Mouse (Mus musculus): ENCODE data around the gene Gm49342. TPM values are rescaled to one million over a fixed set of nuclear protein-coding genes. Genes with fewer than 3 reads are reported as not detected.
A peak's percentile ranks its signal among the peaks of the same experiment; 100 is the strongest.
"Not testable (repeated sequence)": the region's sequence is repeated elsewhere in the genome, so short reads cannot be mapped to it uniquely, and the experiment has no call there.

The Gm49342 gene
- polyA plus RNA-seq, 1 experiment from 2014 or later: not detected

- H3K27me3 ChIP-seq: no peaks in the 10 kb centered on the region
- WGBS: 12% methylated on average over 12 of the region's 12 CpGs
- H3K9ac ChIP-seq (replicated peaks): no peak overlapping the region; the same call in 1 of the 2 replicates
- H3K9me3 ChIP-seq: no peaks in the 10 kb centered on the region
- H3K36me3 ChIP-seq: no peaks in the 10 kb centered on the region
- peaks cover 10% of the 10 kb centered on the region; the same call in 1 of the 2 replicates for H3K4me1 ChIP-seq (replicated peaks)
- ATAC-seq: 0 out of 2 replicates have a peak, but pooled peaks have one; percentile 45
- peak overlapping the region; percentile 69 for H3K27ac ChIP-seq
- no peak overlapping the region for H3K4me3 ChIP-seq (replicated peaks)
- peak overlapping the region; percentile 26; the same call in 1 of the 2 replicates for H3K4me2 ChIP-seq (replicated peaks)
These were observed 25.5 kb downstream of the Gm49342 start for GRCm38 (mm10) chr14:50969558-50970544.

GRCm38 (mm10) chr14:50970822-50971221, 26.5 kb downstream of the Gm49342 start:
- Histone ChIP-seq H3K27me3 (no peaks in the 10 kb centered on the region), H3K9me3 (no peaks in the 10 kb centered on the region), H3K4me2 (replicated peaks) (no peak overlapping the region), H3K27ac (no peak overlapping the region), H3K36me3 (no peaks in the 10 kb centered on the region), H3K4me3 (replicated peaks) (no peak overlapping the region), H3K4me1 (replicated peaks) (peaks cover 10% of the 10 kb centered on the region; the same call in 1 of the 2 replicates), H3K9ac (replicated peaks) (no peak overlapping the region)
- 100% methylated on average over 1 of the region's 1 CpGs for WGBS
- no peak for ATAC-seq

- not testable (repeated sequence) for H3K36me3 ChIP-seq; H3K9me3 ChIP-seq; ATAC-seq; H3K27me3 ChIP-seq; H3K4me2 ChIP-seq (replicated peaks); H3K4me3 ChIP-seq (replicated peaks); H3K9ac ChIP-seq (replicated peaks); H3K27ac ChIP-seq
- 90% methylated on average over 5 of the region's 5 CpGs for WGBS
- peaks cover 17% of the 10 kb centered on the region; the same call in 1 of the 2 replicates for H3K4me1 ChIP-seq (replicated peaks)
These were observed 28.7 kb downstream of the Gm49342 start for GRCm38 (mm10) chr14:50973054-50973453.

- H3K4me3 ChIP-seq (replicated peaks): no peak overlapping the region
- no peak for ATAC-seq
- no peaks in the 10 kb centered on the region for H3K27me3 ChIP-seq
These were observed 29.4 kb downstream of the Gm49342 start for GRCm38 (mm10) chr14:50973700-50974099.

DNA sequence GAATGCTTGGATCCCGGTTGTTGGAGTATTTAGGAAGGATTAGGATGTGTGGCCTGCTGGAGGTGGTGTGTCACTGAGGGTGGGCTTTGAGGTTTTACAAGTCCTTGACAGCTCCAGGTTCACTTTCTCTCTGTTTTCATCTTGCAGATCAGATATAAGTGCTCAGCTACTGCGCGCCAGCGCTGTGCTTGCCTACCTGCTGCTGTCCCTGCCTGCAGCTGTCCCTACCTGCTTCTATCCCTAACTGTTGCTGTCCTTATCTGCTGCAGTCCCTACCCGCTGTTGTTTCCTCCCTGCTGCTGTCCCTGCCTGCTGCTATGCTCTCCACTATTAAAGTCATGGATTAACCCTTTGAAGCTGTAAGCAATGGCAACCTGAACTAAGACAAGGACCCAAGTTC, 30.7 kb downstream of the Gm49342 start:
- no peak for ATAC-seq
- 45% methylated on average over 5 of the region's 5 CpGs for WGBS
- H3K9ac ChIP-seq (replicated peaks): no peak overlapping the region

More at GRCm38 (mm10) chr14:50973700-50974099, 29.4 kb downstream of the Gm49342 start:
- Histone ChIP-seq H3K9me3 (no peaks in the 10 kb centered on the region), H3K4me1 (replicated peaks) (peaks cover 17% of the 10 kb centered on the region; the same call in 1 of the 2 replicates), H3K36me3 (no peaks in the 10 kb centered on the region), H3K4me2 (replicated peaks) (no peak overlapping the region), H3K27ac (no peak overlapping the region), H3K9ac (replicated peaks) (no peak overlapping the region)
- 43% methylated on average over 4 of the region's 4 CpGs for WGBS

GRCm38 (mm10) chr14:50976674-50977073, 32.4 kb downstream of the Gm49342 start:
- Histone ChIP-seq H3K9ac (replicated peaks) (no peak overlapping the region), H3K4me2 (replicated peaks) (peak overlapping the region; percentile 16), H3K9me3 (no peaks in the 10 kb centered on the region), H3K4me1 (replicated peaks) (peaks cover 7% of the 10 kb centered on the region; the same call in 1 of the 2 replicates), H3K27ac (no peak overlapping the region), H3K36me3 (no peaks in the 10 kb centered on the region), H3K4me3 (replicated peaks) (no peak overlapping the region), H3K27me3 (no peaks in the 10 kb centered on the region)
- WGBS: 7% methylated on average over 9 of the region's 9 CpGs
- no peak for ATAC-seq

More for the DNA sequence above, 30.7 kb downstream of the Gm49342 start:
- Histone ChIP-seq H3K27me3 (no peaks in the 10 kb centered on the region), H3K36me3 (no peaks in the 10 kb centered on the region), H3K9me3 (no peaks in the 10 kb centered on the region), H3K4me2 (replicated peaks) (no peak overlapping the region), H3K4me3 (replicated peaks) (no peak overlapping the region), H3K27ac (no peak overlapping the region), H3K4me1 (replicated peaks) (peaks cover 8% of the 10 kb centered on the region; the same call in 1 of the 2 replicates)

- H3K27me3 ChIP-seq; H3K9me3 ChIP-seq; H3K9ac ChIP-seq (replicated peaks); ATAC-seq; H3K4me2 ChIP-seq (replicated peaks); H3K4me3 ChIP-seq (replicated peaks); H3K4me1 ChIP-seq (replicated peaks); H3K27ac ChIP-seq; H3K36me3 ChIP-seq: not testable (repeated sequence)
- 95% methylated on average over 6 of the region's 6 CpGs for WGBS
These were observed 34.1 kb downstream of the Gm49342 start for GRCm38 (mm10) chr14:50978451-50978850.

- H3K27me3 ChIP-seq: no peaks in the 10 kb centered on the region
- H3K4me3 ChIP-seq (replicated peaks): no peak overlapping the region
- H3K4me1 ChIP-seq (replicated peaks): peaks cover 7% of the 10 kb centered on the region; the same call in 1 of the 2 replicates
- no peaks in the 10 kb centered on the region for H3K36me3 ChIP-seq
- no peak overlapping the region for H3K9ac ChIP-seq (replicated peaks)
- H3K4me2 ChIP-seq (replicated peaks): no peak overlapping the region
- H3K27ac ChIP-seq: no peak overlapping the region
- H3K9me3 ChIP-seq: no peaks in the 10 kb centered on the region
- ATAC-seq: no peak
These were observed 35.3 kb downstream of the Gm49342 start for GRCm38 (mm10) chr14:50979631-50980030.

DNA sequence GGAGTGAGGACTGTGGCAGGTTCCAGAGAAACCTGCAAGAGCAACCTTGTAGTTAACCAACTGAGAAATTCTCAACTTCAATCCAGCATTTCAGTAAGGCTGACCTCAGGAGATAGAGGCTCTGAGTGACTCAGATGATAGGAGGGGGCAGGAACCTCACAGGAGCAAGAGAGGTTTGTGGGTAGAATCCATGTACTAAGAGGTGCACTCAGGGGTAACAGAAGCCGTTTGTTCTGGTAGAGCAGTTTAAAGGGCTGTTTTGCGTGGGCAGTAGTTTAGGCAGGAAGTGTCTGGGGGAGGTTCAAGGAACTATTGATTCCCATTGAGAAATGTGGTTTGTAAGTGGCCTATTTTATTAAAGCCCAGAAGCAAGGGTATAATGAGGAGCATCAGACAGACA, 36.9 kb downstream of the Gm49342 start:
- H3K4me1 ChIP-seq (replicated peaks): peaks cover 7% of the 10 kb centered on the region; the same call in 1 of the 2 replicates
- ATAC-seq: no peak
- H3K27me3 ChIP-seq: no peaks in the 10 kb centered on the region
- H3K9ac ChIP-seq (replicated peaks): no peak overlapping the region
- H3K4me3 ChIP-seq (replicated peaks): no peak overlapping the region
- H3K36me3 ChIP-seq: no peaks in the 10 kb centered on the region
- H3K4me2 ChIP-seq (replicated peaks): no peak overlapping the region
- WGBS: 58% methylated on average over 2 of the region's 2 CpGs
- no peaks in the 10 kb centered on the region for H3K9me3 ChIP-seq
- H3K27ac ChIP-seq: no peak overlapping the region

DNA sequence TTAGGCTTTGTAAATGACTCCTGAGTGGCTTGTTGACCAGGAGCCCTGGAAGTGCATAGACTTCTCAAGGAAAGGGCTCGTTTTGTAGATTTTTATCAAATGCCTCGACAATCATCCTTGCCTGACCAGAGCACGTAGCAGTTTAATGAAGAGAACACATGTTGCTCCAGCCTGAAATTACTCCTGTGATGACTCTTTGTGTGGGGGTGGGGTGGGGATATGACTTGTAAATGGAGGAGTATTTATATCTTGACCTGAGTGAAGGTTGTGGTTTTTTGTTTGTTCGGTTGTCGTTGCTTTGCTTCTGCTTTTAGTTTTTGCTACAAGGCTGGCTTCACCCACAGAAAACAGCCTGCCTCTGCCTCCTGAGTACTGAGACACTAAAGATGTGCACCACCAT, 37.5 kb downstream of the Gm49342 start:
- 88% methylated on average over 5 of the region's 5 CpGs for WGBS
- Histone ChIP-seq H3K9ac (replicated peaks) (no peak overlapping the region), H3K36me3 (no peaks in the 10 kb centered on the region), H3K4me1 (replicated peaks) (peaks cover 2% of the 10 kb centered on the region; the same call in 1 of the 2 replicates), H3K27ac (no peak overlapping the region), H3K9me3 (no peaks in the 10 kb centered on the region), H3K4me3 (replicated peaks) (no peak overlapping the region), H3K27me3 (no peaks in the 10 kb centered on the region), H3K4me2 (replicated peaks) (no peak overlapping the region)
- ATAC-seq: no peak

DNA sequence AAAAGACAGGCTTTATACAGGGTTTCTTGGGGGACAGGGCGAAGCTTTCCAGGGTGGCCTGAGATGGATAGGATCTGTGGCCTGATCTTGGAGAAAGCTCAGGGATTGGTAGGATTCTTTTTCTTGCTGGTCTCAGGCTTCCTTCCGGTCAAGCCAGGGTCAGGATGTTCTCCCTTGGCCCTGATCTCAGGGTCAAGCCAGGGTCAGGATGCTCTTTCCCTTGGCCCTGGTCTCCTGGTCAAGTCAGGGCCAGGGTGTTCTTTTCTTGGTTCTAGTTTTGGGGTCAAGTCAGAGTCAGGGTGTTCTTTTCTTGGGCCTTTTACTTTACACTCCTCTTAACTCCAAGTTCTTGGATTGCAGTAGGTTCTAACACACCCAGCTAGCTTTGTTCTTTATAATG, 43.4 kb downstream of the Gm49342 start:
- Histone ChIP-seq H3K36me3 (no peaks in the 10 kb centered on the region), H3K9ac (replicated peaks) (no peak overlapping the region), H3K4me1 (replicated peaks) (no peaks in the 10 kb centered on the region), H3K27ac (no peak overlapping the region), H3K9me3 (no peaks in the 10 kb centered on the region), H3K27me3 (no peaks in the 10 kb centered on the region), H3K4me3 (replicated peaks) (no peak overlapping the region), H3K4me2 (replicated peaks) (no peak overlapping the region)
- no peak for ATAC-seq
- 92% methylated on average over 2 of the region's 2 CpGs for WGBS

- Histone ChIP-seq H3K27ac (no peak overlapping the region), H3K4me3 (replicated peaks) (no peak overlapping the region), H3K4me1 (replicated peaks) (no peaks in the 10 kb centered on the region), H3K9me3 (no peaks in the 10 kb centered on the region), H3K36me3 (no peaks in the 10 kb centered on the region), H3K4me2 (replicated peaks) (no peak overlapping the region), H3K27me3 (no peaks in the 10 kb centered on the region), H3K9ac (replicated peaks) (no peak overlapping the region)
- ATAC-seq: no peak
- 85% methylated on average over 3 of the region's 3 CpGs for WGBS
These were observed 46.7 kb downstream of the Gm49342 start for GRCm38 (mm10) chr14:50991037-50991436.

All from midbrain, embryonic 13.5 days (tissue).